Mouse (Mus musculus) stomach, embryonic 16.5 days (tissue): ENCODE results near the gene Ankrd2. TPM values are rescaled to one million over a fixed set of nuclear protein-coding genes. Genes with fewer than 3 reads are reported as not detected.

Experiments used
- ATAC-seq: fragments of 200-750 bp; cut with Nextera tagmentation; 2 replicates; pipeline ENCODE4 v1.8.0; 2017; ENCODE audit warnings: moderate number of reproducible peaks, moderate TSS enrichment; ENCODE audit not compliant: insufficient read depth, low FRiP score
- H3K27ac ChIP-seq: fragments of 300-500 bp; sonication (generic); 2 replicates; pipeline ENCODE4 v1.5.1; 2014; ENCODE audit warnings: low read length
- H3K27me3 ChIP-seq: fragments of 300-500 bp; sonication (generic); 2 replicates; pipeline ENCODE4 v1.6.1; 2014; ENCODE audit warnings: low read length, control low read depth, mixed read lengths; ENCODE audit not compliant: control insufficient read depth, insufficient read depth
- H3K36me3 ChIP-seq: fragments of 300-500 bp; sonication (generic); 2 replicates; pipeline ENCODE4 v1.6.1; 2014; ENCODE audit warnings: low read length; ENCODE audit not compliant: control insufficient read depth, insufficient read depth
- H3K4me1 ChIP-seq: fragments of 300-500 bp; sonication (generic); 2 replicates; pipeline ENCODE4 v1.6.1; 2014; ENCODE audit warnings: low read length, control low read depth, mixed read lengths; ENCODE audit not compliant: control insufficient read depth, insufficient read depth
- H3K4me2 ChIP-seq: fragments of 300-500 bp; sonication (generic); 2 replicates; pipeline ENCODE4 v1.6.1; 2014; ENCODE audit warnings: low read depth, low read length, mixed read lengths
- H3K4me3 ChIP-seq: fragments of 300-500 bp; sonication (generic); replicated peaks from 2 replicates; pipeline ENCODE4 v1.5.1; 2014; ENCODE audit warnings: mild to moderate bottlenecking, low read length
- H3K9ac ChIP-seq: fragments of 300-500 bp; sonication (generic); 2 replicates; pipeline ENCODE4 v1.6.1; 2014; ENCODE audit warnings: low read length
- H3K9me3 ChIP-seq: fragments of 300-500 bp; sonication (generic); replicated peaks from 2 replicates; pipeline ENCODE4 v1.6.1; 2016; ENCODE audit warnings: low read length, control low read depth; ENCODE audit not compliant: control insufficient read depth
- WGBS: fragments of 180-500 bp; shearing (Covaris S2); extraction: QIAGEN DNeasy Blood & Tissue Kit; methylation state at CpG from one replicate; pipeline ENCODE4 v1.1.7; 2014; 5-methylcytosine and 5-hydroxymethylcytosine counted together
- polyA plus RNA-seq: library from polyadenylated mRNA; unstranded; fragments of >200 nt; fragmentation: Nextera tagmentation; extraction: Ambion mirVana; gene quantifications from 2 replicates; pipeline ENCODE4 v1.2.1, GENCODE M21; 2015

Ankrd2 gene
- polyA plus RNA-seq, 1 experiment from 2014 or later = 0.84 TPM

GRCm38 (mm10) chr19:42021681-42022541 lies 13.9 kb upstream of the Ankrd2 start:
- WGBS = 70% methylated on average over 10 of the region's 10 CpGs
- Histone ChIP-seq H3K9me3 (no peaks in the 10 kb centered on the region), H3K27ac (peak overlapping the region; percentile 19; the same call in 1 of the 2 replicates), H3K4me3 (no peak overlapping the region), H3K9ac (no peak overlapping the region), H3K4me1 (peaks cover 21% of the 10 kb centered on the region), H3K27me3 (no peaks in the 10 kb centered on the region), H3K36me3 (no peaks in the 10 kb centered on the region), H3K4me2 (no peak overlapping the region)
- no peak for ATAC-seq

GRCm38 (mm10) chr19:42022542-42022848 lies 13.3 kb upstream of the Ankrd2 start:
- H3K27me3 ChIP-seq = no peaks in the 10 kb centered on the region
- WGBS = 84% methylated on average over 2 of the region's 2 CpGs
- H3K27ac ChIP-seq = no peak overlapping the region

GRCm38 (mm10) chr19:42026158-42026557 lies 9.6 kb upstream of the Ankrd2 start:
- peak; percentile 57; the same call in 1 of the 2 replicates for ATAC-seq
- no peaks in the 10 kb centered on the region for H3K36me3 ChIP-seq
- H3K4me1 ChIP-seq = no peaks in the 10 kb centered on the region
- H3K4me3 ChIP-seq = no peak overlapping the region
- no peaks in the 10 kb centered on the region for H3K9me3 ChIP-seq
- H3K9ac ChIP-seq = no peak overlapping the region
- H3K27me3 ChIP-seq = no peaks in the 10 kb centered on the region
- no peak overlapping the region for H3K27ac ChIP-seq
- 3% methylated on average over 5 of the region's 5 CpGs for WGBS
- no peak overlapping the region for H3K4me2 ChIP-seq

More at GRCm38 (mm10) chr19:42022542-42022848, 13.3 kb upstream of the Ankrd2 start:
- Histone ChIP-seq H3K9ac (no peak overlapping the region), H3K36me3 (no peaks in the 10 kb centered on the region), H3K4me2 (no peak overlapping the region), H3K4me1 (peaks cover 15% of the 10 kb centered on the region), H3K4me3 (no peak overlapping the region), H3K9me3 (no peaks in the 10 kb centered on the region)
- ATAC-seq = no peak

DNA sequence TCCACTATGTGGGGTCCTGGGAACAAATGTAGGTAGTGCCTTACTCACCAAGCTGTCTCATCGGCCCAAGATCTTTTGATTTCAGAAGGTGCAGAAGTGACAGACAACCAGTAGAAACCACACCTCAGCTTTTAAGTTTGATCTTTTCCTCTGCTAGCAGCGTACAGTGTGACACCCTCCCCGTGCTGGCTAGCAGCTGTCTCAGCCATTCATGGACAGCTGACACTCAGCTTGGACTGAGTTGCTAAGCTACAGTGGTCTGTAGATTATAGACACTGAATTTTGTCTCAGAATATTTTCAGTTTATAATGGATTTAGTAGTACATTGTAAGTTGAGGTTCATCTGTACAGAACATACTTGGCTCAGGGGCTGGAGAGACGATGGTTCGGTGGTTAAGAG lies 4.7 kb upstream of the Ankrd2 start:
- no peak overlapping the region for H3K27ac ChIP-seq
- ATAC-seq = no peak
- H3K9ac ChIP-seq = no peak overlapping the region
- H3K4me1 ChIP-seq = peaks cover 16% of the 10 kb centered on the region; the same call in 1 of the 2 replicates
- H3K36me3 ChIP-seq = 0 out of 2 replicates have a peak, but pooled peaks cover 7% of the 10 kb centered on the region
- no peaks in the 10 kb centered on the region for H3K9me3 ChIP-seq
- WGBS = 83% methylated on average over 5 of the region's 5 CpGs
- H3K4me2 ChIP-seq = no peak overlapping the region
- no peaks in the 10 kb centered on the region for H3K27me3 ChIP-seq
- H3K4me3 ChIP-seq = no peak overlapping the region

DNA sequence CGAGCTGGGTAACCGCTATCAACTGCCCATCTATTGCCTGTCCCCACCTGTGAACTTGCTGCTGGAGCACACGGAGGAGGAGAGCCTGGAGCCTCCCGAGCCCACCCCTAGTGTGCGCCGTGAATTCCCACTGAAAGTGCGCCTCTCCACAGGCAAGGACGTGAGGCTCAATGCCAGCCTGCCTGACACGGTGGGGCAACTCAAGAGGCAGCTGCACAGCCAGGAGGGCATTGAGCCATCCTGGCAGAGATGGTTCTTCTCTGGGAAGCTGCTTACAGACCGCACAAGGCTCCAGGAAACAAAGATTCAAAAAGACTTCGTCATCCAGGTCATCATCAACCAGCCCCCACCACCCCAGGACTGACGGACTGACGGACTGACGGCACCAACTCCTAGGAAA lies 2.2 kb upstream of the Ankrd2 start:
- Histone ChIP-seq H3K27ac (no peak overlapping the region), H3K4me2 (no peak overlapping the region), H3K36me3 (0 out of 2 replicates have a peak, but pooled peaks cover 7% of the 10 kb centered on the region), H3K4me1 (peaks cover 16% of the 10 kb centered on the region; the same call in 1 of the 2 replicates), H3K4me3 (no peak overlapping the region), H3K9me3 (no peaks in the 10 kb centered on the region), H3K27me3 (no peaks in the 10 kb centered on the region), H3K9ac (no peak overlapping the region)
- 85% methylated on average over 14 of the region's 14 CpGs for WGBS
- ATAC-seq = no peak

- WGBS = 67% methylated on average over 9 of the region's 9 CpGs
- Histone ChIP-seq H3K4me2 (no peak overlapping the region), H3K27me3 (no peaks in the 10 kb centered on the region), H3K36me3 (0 out of 2 replicates have a peak, but pooled peaks cover 7% of the 10 kb centered on the region), H3K4me1 (peaks cover 16% of the 10 kb centered on the region; the same call in 1 of the 2 replicates), H3K27ac (no peak overlapping the region), H3K9ac (no peak overlapping the region), H3K9me3 (no peaks in the 10 kb centered on the region), H3K4me3 (no peak overlapping the region)
- ATAC-seq = no peak
Measured at GRCm38 (mm10) chr19:42034146-42034775, 1.5 kb upstream of the Ankrd2 start.

DNA sequence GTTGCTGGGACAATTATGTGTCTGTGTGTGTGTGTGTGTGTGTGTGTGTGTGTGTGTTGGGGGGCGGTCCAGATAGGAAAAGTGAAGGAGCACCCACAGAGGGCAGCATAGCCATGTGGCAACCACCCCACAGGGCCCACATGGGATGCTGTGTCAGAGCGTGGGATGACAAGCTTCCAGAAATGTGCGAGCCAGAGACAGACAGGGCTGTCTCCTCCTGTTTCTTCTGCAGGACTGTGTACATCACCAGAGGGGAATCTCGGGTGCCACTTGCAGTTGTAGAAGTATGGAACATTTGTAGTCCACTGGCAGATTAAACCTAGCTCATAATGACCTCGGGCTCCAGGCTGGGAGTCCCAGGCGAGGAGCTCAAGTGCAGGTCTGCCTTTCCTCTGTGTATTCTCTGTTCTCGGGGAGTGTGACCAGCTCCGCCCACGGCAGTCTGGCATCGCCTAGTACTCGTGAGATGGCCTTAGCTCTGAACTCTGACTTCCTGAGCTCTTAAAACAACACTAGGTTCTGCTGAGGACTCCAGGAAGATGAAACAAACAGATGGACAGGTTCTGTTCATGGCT lies 832 bp upstream of the Ankrd2 start:
- 56% methylated on average over 11 of the region's 11 CpGs for WGBS
- H3K27ac ChIP-seq = no peak overlapping the region
- no peaks in the 10 kb centered on the region for H3K9me3 ChIP-seq
- H3K9ac ChIP-seq = no peak overlapping the region
- H3K4me1 ChIP-seq = peaks cover 16% of the 10 kb centered on the region; the same call in 1 of the 2 replicates
- H3K27me3 ChIP-seq = no peaks in the 10 kb centered on the region
- H3K4me3 ChIP-seq = no peak overlapping the region
- H3K4me2 ChIP-seq = no peak overlapping the region
- 0 out of 2 replicates have a peak, but pooled peaks cover 7% of the 10 kb centered on the region for H3K36me3 ChIP-seq
- ATAC-seq = no peak; the same call in 1 of the 2 replicates

DNA sequence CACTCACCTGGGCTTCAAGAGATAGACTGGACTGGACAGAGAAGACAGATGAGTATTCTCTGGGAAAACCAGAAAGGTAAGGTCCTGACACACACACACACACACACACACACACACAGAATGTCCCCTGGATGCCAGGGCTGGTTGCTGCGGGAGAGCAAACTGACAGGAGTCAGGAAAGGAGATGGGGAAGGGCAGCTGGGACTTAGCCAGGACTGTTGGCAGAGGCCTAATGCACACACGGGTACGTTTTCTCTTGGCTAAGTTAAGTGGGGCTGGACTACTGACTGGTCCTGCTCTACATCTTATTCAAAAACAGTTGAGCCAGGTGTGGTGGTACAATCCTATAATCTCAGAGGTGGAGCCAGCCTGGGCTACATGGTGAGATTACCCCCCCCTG lies 557 bp downstream of the Ankrd2 start:
- no peaks in the 10 kb centered on the region for H3K9me3 ChIP-seq
- 74% methylated on average over 3 of the region's 3 CpGs for WGBS
- H3K36me3 ChIP-seq = 0 out of 2 replicates have a peak, but pooled peaks cover 7% of the 10 kb centered on the region
- no peak for ATAC-seq
- H3K4me1 ChIP-seq = peaks cover 16% of the 10 kb centered on the region; the same call in 1 of the 2 replicates
- H3K27me3 ChIP-seq = no peaks in the 10 kb centered on the region
- H3K27ac ChIP-seq = no peak overlapping the region
- H3K4me2 ChIP-seq = no peak overlapping the region
- no peak overlapping the region for H3K9ac ChIP-seq
- H3K4me3 ChIP-seq = no peak overlapping the region
